Mouse (Mus musculus): ENCODE data around the gene Igfbp7. TPM values are rescaled to one million over a fixed set of nuclear protein-coding genes. Genes with fewer than 3 reads are reported as not detected.

The Igfbp7 gene
- polyA plus RNA-seq, 1 experiment, result 3.6 TPM

DNA sequence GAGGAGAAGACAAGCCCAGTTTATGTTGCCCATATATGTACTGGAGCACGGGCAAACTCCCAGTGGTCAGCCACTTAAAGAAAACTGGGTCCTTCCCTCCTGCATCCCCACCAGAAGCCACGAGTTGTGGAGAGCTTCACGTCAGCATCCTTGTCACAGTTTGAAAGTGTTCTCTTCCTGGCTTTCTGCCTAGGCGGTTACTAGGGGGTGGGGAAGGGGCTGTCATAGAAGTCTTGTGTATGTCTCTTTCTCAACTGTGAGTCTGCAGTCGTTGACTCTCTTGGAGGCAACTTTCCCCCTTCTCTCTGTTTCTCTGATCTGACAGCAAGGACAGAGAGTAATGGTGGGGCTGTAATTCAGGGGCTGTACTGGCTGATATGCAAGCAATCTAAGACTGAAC, 5.7 kb downstream of the Igfbp7 start:
- no peak for TF ChIP-seq POLR2A (IDR thresholded peaks at IDR 0.05; ENCODE audit: insufficient read depth, low read length)
- no peak for TF ChIP-seq EP300 (IDR thresholded peaks at IDR 0.05; ENCODE audit: insufficient read depth, low read depth, low read length)
- TF ChIP-seq CTCF (IDR thresholded peaks at IDR 0.05; ENCODE audit: low read depth, low read length), result no peak
- no peaks in the 10 kb centered on the region for H3K27me3 ChIP-seq (ENCODE audit: control insufficient read depth, insufficient read depth, low read length, poor library complexity, severe bottlenecking)
- H3K4me3 ChIP-seq (ENCODE audit: low read depth, low read length), result no peak overlapping the region
- no peaks in the 10 kb centered on the region for H3K9me3 ChIP-seq (replicated peaks; ENCODE audit: control insufficient read depth, insufficient read depth, low read length, poor library complexity, severe bottlenecking)
- no peak overlapping the region for H3K27ac ChIP-seq (ENCODE audit: insufficient read depth, low read length)
- H3K4me1 ChIP-seq (ENCODE audit: control insufficient read depth, insufficient read depth, low read length), result no peaks in the 10 kb centered on the region
- H3K36me3 ChIP-seq (ENCODE audit: control insufficient read depth, insufficient read depth, low read length, poor library complexity, severe bottlenecking), result no peaks in the 10 kb centered on the region
- H3K9ac ChIP-seq (ENCODE audit: low read depth, poor library complexity, severe bottlenecking), result no peak overlapping the region

DNA sequence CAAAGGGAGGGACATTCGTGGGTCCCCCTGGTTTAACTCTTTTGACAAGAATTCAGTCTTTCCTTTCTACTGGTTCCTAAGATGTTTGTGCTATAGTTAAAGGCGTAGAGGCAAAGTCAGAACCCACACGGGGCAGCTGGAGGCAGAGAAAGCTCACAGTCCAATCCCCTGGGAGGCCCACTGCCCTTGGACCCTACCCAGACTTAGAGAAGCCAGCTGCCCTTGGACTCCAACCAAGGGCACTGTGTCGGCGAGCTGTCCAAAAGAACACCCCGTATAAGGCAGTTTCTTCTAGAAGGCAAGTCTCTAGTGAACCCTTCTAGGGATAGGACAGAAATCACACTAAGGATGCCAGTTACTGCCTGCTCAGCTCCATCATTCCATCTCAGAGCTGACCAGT, 7.0 kb downstream of the Igfbp7 start:
- no peak overlapping the region for H3K27ac ChIP-seq (ENCODE audit: insufficient read depth, low read length)
- H3K4me3 ChIP-seq (ENCODE audit: low read depth, low read length), result no peak overlapping the region
- H3K27me3 ChIP-seq (ENCODE audit: control insufficient read depth, insufficient read depth, low read length, poor library complexity, severe bottlenecking), result no peaks in the 10 kb centered on the region
- no peaks in the 10 kb centered on the region for H3K9me3 ChIP-seq (replicated peaks; ENCODE audit: control insufficient read depth, insufficient read depth, low read length, poor library complexity, severe bottlenecking)
- H3K9ac ChIP-seq (ENCODE audit: low read depth, poor library complexity, severe bottlenecking), result no peak overlapping the region
- TF ChIP-seq POLR2A (IDR thresholded peaks at IDR 0.05; ENCODE audit: insufficient read depth, low read length) (no peak), EP300 (IDR thresholded peaks at IDR 0.05; ENCODE audit: insufficient read depth, low read depth, low read length) (no peak), CTCF (IDR thresholded peaks at IDR 0.05; ENCODE audit: low read depth, low read length) (no peak)
- H3K36me3 ChIP-seq (ENCODE audit: control insufficient read depth, insufficient read depth, low read length, poor library complexity, severe bottlenecking), result no peaks in the 10 kb centered on the region
- H3K4me1 ChIP-seq (ENCODE audit: control insufficient read depth, insufficient read depth, low read length), result no peaks in the 10 kb centered on the region

DNA sequence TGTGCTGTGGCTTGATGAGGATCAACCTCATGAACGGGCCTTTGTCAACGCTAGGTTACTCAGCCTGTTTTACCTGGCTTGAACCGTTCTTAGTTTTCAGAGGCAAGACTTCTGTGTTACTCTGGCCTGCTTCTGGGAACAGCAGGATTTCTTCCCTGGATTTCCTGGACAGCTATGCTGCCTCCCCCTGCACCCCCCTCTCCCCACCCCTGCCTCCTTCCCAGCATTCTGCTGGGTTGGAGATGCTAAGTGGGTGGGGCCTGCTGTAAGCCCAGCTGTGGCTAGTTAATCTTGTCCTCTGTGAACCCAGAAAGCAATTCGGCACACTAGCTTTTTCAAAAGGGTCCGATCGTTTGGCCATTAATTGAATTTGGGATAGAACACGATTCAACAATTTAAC, 7.7 kb downstream of the Igfbp7 start:
- Histone ChIP-seq H3K27ac (ENCODE audit: insufficient read depth, low read length) (no peak overlapping the region), H3K4me3 (ENCODE audit: low read depth, low read length) (no peak overlapping the region), H3K9ac (ENCODE audit: low read depth, poor library complexity, severe bottlenecking) (no peak overlapping the region), H3K36me3 (ENCODE audit: control insufficient read depth, insufficient read depth, low read length, poor library complexity, severe bottlenecking) (no peaks in the 10 kb centered on the region), H3K9me3 (replicated peaks; ENCODE audit: control insufficient read depth, insufficient read depth, low read length, poor library complexity, severe bottlenecking) (no peaks in the 10 kb centered on the region), H3K4me1 (ENCODE audit: control insufficient read depth, insufficient read depth, low read length) (no peaks in the 10 kb centered on the region), H3K27me3 (ENCODE audit: control insufficient read depth, insufficient read depth, low read length, poor library complexity, severe bottlenecking) (no peaks in the 10 kb centered on the region)
- TF ChIP-seq POLR2A (IDR thresholded peaks at IDR 0.05; ENCODE audit: insufficient read depth, low read length) (no peak), EP300 (IDR thresholded peaks at IDR 0.05; ENCODE audit: insufficient read depth, low read depth, low read length) (no peak)

DNA sequence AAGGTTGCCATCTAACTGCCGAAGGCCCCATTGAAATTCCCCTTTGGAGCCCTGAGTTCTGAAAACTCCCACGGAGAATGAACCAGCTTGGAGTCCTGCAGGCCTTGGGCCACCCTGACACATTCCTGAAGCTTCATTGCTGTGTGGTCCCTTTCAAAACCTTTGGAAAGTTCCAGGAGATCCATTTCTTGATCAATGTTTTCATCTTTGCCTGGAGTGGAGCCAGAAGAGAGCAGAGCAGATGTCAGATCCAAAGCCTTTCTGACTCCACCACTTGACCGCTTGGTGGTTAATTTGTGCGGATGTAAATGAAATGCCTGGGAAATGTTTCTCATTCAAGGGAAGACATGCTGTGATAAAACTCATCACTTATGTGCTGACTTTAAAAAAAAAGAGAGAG, 8.8 kb downstream of the Igfbp7 start:
- Histone ChIP-seq H3K4me3 (ENCODE audit: low read depth, low read length) (no peak overlapping the region), H3K4me1 (ENCODE audit: control insufficient read depth, insufficient read depth, low read length) (no peaks in the 10 kb centered on the region), H3K27me3 (ENCODE audit: control insufficient read depth, insufficient read depth, low read length, poor library complexity, severe bottlenecking) (no peaks in the 10 kb centered on the region), H3K9me3 (replicated peaks; ENCODE audit: control insufficient read depth, insufficient read depth, low read length, poor library complexity, severe bottlenecking) (no peaks in the 10 kb centered on the region), H3K27ac (ENCODE audit: insufficient read depth, low read length) (no peak overlapping the region), H3K36me3 (ENCODE audit: control insufficient read depth, insufficient read depth, low read length, poor library complexity, severe bottlenecking) (no peaks in the 10 kb centered on the region), H3K9ac (ENCODE audit: low read depth, poor library complexity, severe bottlenecking) (no peak overlapping the region)
- no peak for TF ChIP-seq CTCF (IDR thresholded peaks at IDR 0.05; ENCODE audit: low read depth, low read length)
- TF ChIP-seq POLR2A (IDR thresholded peaks at IDR 0.05; ENCODE audit: insufficient read depth, low read length), result no peak
- no peak for TF ChIP-seq EP300 (IDR thresholded peaks at IDR 0.05; ENCODE audit: insufficient read depth, low read depth, low read length)

DNA sequence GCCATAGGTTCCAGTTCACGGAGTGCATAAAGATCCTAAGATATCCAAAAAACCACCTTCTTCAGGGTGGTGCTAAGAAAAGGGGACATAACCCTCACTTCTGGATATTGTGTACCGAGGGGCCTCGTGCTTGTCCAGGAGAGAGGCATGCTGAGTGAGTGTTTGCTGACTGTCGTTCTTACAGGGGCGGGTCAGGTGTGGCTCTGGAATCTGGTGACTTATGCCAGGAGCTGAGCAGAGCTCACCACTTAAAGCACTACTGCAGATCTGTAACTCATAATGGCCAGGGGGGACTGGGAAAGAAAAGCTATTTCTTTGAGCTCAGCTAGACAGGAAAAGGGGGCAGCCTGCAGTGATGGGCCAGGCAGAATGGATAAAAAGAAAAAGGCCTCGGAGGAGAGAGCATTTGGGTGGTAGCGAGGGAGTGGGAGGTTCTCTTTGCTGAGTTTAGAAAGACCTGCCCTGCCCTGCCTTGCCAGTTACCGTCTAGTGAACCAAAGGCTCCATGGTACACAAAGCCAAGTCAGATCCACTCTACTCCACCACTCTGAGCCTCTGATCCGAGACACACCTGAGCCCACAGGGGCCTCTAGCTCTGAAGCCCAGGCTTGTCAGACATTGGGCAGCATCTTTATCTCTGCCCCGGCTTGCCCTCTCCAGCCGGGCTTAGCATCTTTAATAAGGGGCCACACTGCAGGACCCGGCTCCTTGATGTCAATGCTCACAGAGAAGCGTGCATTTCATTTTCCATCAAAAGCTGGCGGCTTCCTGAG, 9.4 kb downstream of the Igfbp7 start:
- no peak overlapping the region for H3K4me3 ChIP-seq (ENCODE audit: low read depth, low read length)
- no peaks in the 10 kb centered on the region for H3K36me3 ChIP-seq (ENCODE audit: control insufficient read depth, insufficient read depth, low read length, poor library complexity, severe bottlenecking)
- H3K9ac ChIP-seq (ENCODE audit: low read depth, poor library complexity, severe bottlenecking), result no peak overlapping the region
- H3K4me1 ChIP-seq (ENCODE audit: control insufficient read depth, insufficient read depth, low read length), result no peaks in the 10 kb centered on the region
- TF ChIP-seq CTCF (IDR thresholded peaks at IDR 0.05; ENCODE audit: low read depth, low read length) (no peak), POLR2A (IDR thresholded peaks at IDR 0.05; ENCODE audit: insufficient read depth, low read length) (no peak), EP300 (IDR thresholded peaks at IDR 0.05; ENCODE audit: insufficient read depth, low read depth, low read length) (no peak)
- H3K9me3 ChIP-seq (replicated peaks; ENCODE audit: control insufficient read depth, insufficient read depth, low read length, poor library complexity, severe bottlenecking), result no peaks in the 10 kb centered on the region
- no peaks in the 10 kb centered on the region for H3K27me3 ChIP-seq (ENCODE audit: control insufficient read depth, insufficient read depth, low read length, poor library complexity, severe bottlenecking)
- H3K27ac ChIP-seq (ENCODE audit: insufficient read depth, low read length), result no peak overlapping the region

DNA sequence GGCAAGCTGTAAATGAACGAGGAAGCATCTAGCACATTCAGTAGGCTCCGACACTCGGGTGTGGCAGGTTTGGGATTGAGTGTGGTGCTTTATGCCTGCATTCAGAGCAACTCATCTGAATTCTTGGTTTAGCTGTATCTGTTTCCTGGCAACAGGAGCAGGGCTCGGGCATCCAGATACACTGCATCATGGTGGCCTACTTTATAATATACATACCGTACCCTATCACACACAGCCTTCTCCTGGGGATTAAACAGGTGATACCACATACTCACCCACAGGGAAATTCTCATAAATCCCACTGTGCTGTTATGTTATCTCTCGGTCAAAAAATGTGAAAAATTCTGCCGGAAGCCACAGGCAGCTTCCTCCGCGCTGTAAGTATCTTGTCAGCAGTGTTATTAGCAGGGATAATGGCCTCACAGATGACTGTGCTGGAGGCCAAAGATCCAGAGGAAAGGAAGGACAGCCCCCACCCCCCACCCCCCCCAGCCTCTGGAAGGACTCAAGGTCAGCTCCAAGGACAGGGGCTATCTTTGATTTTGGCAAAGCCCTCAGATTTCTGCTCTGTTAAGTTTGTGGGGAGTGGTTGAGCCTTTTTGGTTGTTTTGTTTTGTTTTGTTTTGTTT, 13.7 kb downstream of the Igfbp7 start:
- no peaks in the 10 kb centered on the region for H3K27me3 ChIP-seq (ENCODE audit: control insufficient read depth, insufficient read depth, low read length, poor library complexity, severe bottlenecking)
- no peaks in the 10 kb centered on the region for H3K36me3 ChIP-seq (ENCODE audit: control insufficient read depth, insufficient read depth, low read length, poor library complexity, severe bottlenecking)
- no peak overlapping the region for H3K9ac ChIP-seq (ENCODE audit: low read depth, poor library complexity, severe bottlenecking)
- no peaks in the 10 kb centered on the region for H3K4me1 ChIP-seq (ENCODE audit: control insufficient read depth, insufficient read depth, low read length)
- no peak overlapping the region for H3K4me3 ChIP-seq (ENCODE audit: low read depth, low read length)
- H3K9me3 ChIP-seq (replicated peaks; ENCODE audit: control insufficient read depth, insufficient read depth, low read length, poor library complexity, severe bottlenecking), result no peaks in the 10 kb centered on the region; the same call in 1 of the 2 replicates
- TF ChIP-seq CTCF (IDR thresholded peaks at IDR 0.05; ENCODE audit: low read depth, low read length) (no peak), EP300 (IDR thresholded peaks at IDR 0.05; ENCODE audit: insufficient read depth, low read depth, low read length) (no peak), POLR2A (IDR thresholded peaks at IDR 0.05; ENCODE audit: insufficient read depth, low read length) (no peak)
- no peak overlapping the region for H3K27ac ChIP-seq (ENCODE audit: insufficient read depth, low read length)

Data from ES-Bruce4 (cell line).